Mouse (Mus musculus) embryonic fibroblast, embryonic 13.5 days (primary cell): ENCODE measurements around the gene Npas3.

Experiments used
- CTCF ChIP-seq: IDR thresholded peaks from 2 replicates; pipeline ENCODE4 v1.5.1; 2011; ENCODE audit warnings: mild to moderate bottlenecking, control low read depth, low read length, moderate library complexity, borderline replicate concordance; ENCODE audit not compliant: insufficient read depth
- POLR2A ChIP-seq: IDR thresholded peaks from 2 replicates; pipeline ENCODE4 v1.6.1; 2011; ENCODE audit warnings: low read depth, mild to moderate bottlenecking, control low read depth, low read length, moderate library complexity

GRCm38 (mm10) chr12:53822881-53823280 is 574.4 kb downstream of the Npas3 start:
- TF ChIP-seq CTCF (no peak), POLR2A (no peak)
